Mouse (Mus musculus): ENCODE results near the gene Sf3b5. TPM values are rescaled to one million over a fixed set of nuclear protein-coding genes. Genes with fewer than 3 reads are reported as not detected.

Sf3b5 gene
- polyA plus RNA-seq, 1 experiment from 2014 or later = 27.1 TPM

Other genes starting within 250 kb of the Sf3b5 start
- gene Utrn, start 136.0 kb upstream of the Sf3b5 start, polyA plus RNA-seq (2015; fragmentation: Nextera tagmentation; extraction: Ambion mirVana) = 30.1 and 31.4 TPM in 2 replicates
- gene Stx11, start 41.0 kb upstream of the Sf3b5 start, polyA plus RNA-seq (2015; fragmentation: Nextera tagmentation; extraction: Ambion mirVana) = 1.2 and 1.3 TPM in 2 replicates
- 32.3 and 34.2 TPM in 2 replicates for gene Plagl1, start 55.2 kb downstream of the Sf3b5 start, polyA plus RNA-seq (2015; fragmentation: Nextera tagmentation; extraction: Ambion mirVana)
- not detected in 2 replicates for gene Zc2hc1b, start 172.7 kb downstream of the Sf3b5 start, polyA plus RNA-seq (2015; fragmentation: Nextera tagmentation; extraction: Ambion mirVana)
- gene Ltv1, start 187.8 kb downstream of the Sf3b5 start, polyA plus RNA-seq (2015; fragmentation: Nextera tagmentation; extraction: Ambion mirVana) = 36.5 and 40.8 TPM in 2 replicates